Mouse (Mus musculus): ENCODE results near the gene Mr1.
"Not testable (repeated sequence)": the region's sequence is repeated elsewhere in the genome, so short reads cannot be mapped to it uniquely, and the experiment has no call there.

Mr1 gene

GRCm38 (mm10) chr1:155146572-155146980, at the start of gene Mr1:
Mr1 (minus strand) TSS chr1:155146814.
- DNase-seq = peak; percentile 42 to 64

DNA sequence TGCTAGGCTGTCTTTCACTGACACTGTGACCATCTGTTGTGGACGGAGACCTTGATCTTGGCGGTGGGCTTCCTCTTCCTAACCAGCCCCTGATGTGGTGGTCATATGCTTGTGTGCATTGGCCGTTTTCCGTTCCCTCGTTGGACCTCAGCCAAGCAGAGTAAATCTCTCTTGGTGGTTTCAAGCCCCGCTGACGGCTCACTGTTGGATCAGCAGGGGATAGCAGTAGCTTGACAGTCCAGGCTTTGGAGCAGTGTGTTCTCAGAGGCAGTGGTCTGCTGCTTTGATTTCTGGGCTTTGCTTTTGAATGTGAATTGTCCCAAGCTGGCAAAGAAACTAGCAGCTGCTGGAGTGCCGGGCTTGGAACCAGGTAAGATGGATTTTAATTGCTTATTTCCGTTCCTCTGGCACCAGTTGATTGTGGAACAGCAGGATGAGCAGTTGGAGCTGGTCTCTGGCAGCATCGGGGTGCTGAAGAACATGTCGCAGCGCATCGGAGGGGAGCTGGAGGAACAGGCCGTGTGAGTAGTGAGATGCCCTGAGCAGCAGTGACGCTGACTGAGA, 46.3 kb upstream of the Mr1 start:
- DNase-seq = no peak

GRCm38 (mm10) chr1:155191671-155192070, 45.1 kb upstream of the Mr1 start:
- DNase-seq = no peak

DNA sequence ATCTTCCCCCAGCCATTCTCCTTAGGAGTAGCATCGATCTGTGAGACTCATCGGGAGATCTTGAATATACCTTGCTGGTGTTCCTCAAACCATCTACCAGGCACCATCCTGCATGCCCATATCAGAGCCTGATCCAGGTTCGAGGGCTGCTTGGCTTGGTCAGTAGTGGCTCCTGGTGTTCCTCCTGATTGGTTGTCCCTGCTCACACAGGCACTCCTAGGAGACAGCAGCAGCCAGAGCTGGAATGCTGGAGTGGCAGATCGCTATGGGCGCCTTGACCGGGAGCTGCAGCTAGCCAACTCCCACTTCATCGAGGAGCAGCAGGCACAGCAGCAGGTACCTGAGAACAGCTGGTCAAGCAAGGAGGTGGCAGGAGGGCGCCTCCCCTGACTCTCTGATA, 44.6 kb upstream of the Mr1 start:
- no peak for DNase-seq

- no peak for DNase-seq
These were observed 42.0 kb upstream of the Mr1 start for GRCm38 (mm10) chr1:155188656-155189055.

DNA sequence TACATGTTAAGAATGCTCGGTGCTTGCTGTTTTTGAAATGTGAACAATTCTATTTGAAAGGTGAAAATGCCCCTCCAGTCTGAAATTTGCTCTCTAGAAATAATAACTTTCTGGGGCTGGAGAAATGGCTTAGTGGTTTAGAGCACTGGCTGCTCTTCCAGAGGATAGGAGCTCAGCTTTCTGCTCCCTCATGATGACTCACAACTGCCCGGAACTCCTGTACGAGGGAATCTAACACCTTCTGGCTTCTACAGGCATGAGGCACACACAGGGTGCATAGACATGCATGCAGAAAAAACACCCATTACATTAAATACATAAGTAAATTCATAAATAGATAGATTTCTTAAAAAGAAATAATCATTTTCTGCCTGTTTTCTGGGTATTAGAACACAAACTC, 37.6 kb upstream of the Mr1 start:
- no peak for DNase-seq

DNA sequence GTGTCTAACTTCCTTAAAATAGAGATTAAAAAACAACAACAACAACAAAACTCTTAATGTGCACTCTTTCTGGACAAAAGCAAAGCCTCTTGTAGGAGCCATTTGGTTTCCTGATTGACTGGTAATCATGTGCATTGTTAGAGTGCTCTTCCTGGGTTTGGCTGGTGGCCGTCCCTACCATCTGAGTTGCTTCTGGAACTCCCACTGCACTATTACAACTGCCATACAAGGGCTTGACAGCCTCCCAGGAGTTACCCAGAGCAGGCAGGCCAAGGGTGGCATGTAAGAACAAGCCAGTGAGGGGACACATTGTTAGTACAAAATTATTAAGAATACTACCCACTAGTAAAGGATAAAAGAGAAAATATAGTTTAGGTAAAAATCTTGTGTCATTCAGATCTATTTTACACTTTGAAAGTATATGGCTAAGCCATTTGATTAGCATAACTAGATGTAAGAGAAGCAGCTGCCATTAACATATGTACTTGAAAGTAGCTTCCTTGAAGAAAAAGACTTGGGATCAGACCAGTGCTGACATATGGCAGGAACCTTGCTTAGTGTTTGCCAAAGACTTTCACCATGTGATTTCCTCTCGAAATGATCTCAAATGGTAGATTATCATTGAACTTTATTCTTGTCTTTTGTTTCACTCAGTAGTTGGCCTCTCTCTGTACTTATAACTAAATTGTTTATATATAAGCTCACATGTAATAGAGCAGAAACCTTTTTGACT, 31.7 kb upstream of the Mr1 start:
- DNase-seq = no peak

GRCm38 (mm10) chr1:155174424-155174823, 27.8 kb upstream of the Mr1 start:
- peak in 1 of 2 experiments; percentile 38 for DNase-seq

DNA sequence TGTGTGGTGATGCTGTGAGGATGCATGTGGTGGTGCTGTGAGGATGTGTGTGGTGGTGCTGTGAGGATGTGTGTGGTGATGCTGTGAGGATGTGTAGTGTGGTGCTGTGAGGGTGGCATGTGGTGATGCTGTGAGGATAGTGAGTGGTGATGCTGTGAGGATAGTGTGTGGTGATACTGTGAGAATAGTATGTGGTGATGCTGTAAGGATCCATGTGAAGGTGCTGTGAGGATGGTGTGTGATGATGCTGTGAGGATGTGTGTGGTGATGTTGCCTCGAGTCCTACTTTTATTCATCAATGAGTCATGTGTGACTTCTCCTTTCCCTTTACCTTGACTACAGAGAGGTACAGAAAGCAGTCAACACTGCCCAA, 27.0 kb upstream of the Mr1 start:
- not testable (repeated sequence) for DNase-seq

- no peak for DNase-seq
These were observed 26.5 kb upstream of the Mr1 start for GRCm38 (mm10) chr1:155172895-155173643.

- DNase-seq = no peak
These were observed 23.3 kb upstream of the Mr1 start for GRCm38 (mm10) chr1:155169935-155170334.

GRCm38 (mm10) chr1:155167453-155167852, 20.8 kb upstream of the Mr1 start:
- DNase-seq = no peak

DNA sequence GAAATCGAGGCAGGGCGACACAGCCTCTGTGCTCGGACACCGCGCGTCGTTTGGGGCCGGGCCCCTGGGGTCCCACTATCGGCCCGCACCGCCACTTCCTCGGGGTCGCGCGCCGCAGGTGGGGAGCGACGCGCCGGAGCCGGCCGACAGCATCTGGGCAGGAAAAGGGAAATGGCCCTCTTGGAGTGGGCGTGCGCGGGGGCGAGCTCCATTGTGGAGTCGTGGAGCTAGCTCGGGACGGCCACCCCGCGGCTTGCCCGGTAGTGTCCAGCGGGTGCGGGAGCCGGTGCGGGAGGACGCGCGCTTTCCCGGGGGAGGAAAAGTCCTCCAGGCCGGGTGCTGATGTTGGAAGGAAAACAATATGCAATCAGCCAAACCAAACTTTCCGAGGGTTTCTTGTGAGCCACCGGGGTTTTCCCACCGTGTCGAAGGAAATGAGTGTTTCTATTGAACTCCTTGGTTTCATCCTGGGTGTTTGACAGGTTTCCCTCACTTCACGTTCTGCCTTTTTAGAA, 12.4 kb upstream of the Mr1 start:
- DNase-seq = peak; percentile 65 to 77

DNA sequence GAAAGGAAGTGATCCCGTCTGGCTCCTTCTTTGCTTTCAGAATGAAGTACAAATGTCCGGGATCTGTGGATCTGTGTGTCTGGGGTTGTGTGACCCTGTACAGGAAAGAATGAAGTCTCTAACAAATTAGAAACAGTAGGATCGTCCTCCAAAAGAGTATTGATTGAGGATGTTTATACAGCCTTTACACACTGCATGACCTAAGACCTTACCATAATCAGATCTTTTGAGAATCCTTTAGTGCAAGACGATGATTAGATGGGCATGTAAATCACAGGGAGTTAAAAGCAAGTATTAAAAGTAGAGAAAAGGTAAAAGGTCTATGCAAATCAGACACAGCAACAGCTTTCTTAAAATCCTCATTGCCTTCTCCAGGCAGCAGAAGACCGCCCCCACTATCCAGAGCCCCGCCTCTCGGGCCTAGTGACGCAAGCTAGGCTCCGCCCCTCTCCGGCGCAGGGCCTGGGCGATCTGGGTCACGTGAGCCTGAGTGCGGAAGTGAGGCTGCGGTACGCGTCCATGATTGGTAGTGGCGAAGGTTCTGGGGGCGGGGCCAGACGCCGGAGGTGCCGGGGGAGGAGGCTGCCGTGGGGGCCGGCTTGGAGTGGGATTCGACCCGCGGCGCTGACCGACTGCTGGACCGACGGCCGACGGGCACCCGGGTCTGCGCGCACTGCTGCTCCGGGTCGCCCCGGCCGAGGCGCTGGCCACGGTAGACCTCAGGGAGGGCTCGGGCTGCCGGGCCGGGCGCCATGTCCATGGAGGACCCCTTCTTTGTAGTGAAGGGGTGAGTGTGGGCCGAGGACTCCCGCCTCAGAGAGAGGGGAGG, 11.7 kb upstream of the Mr1 start, which contains the start of gene Stx6:
Stx6 (plus strand) TSS at position 575 of the 829 bp plus-strand sequence.
- DNase-seq = peak; percentile 99

DNA sequence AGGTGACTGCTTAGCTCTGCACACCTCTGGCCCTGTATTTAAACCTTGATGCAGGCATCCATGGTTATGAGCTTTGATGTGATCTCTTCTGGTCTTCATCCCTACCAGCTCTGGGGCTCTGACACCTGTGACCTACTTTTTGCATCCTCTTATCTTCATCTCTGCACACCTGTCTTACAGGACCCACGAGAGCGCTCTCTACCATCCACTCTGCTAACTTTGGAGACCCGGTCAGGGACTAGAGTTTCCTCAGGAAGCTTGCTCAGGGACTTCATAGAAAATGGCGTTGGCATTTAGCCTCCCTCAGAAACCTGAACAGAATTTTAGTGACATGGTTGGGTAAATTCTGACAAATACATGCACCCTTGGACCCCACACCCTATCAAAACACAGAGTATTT, 7.3 kb upstream of the Mr1 start:
- DNase-seq = peak; percentile 60 to 79

GRCm38 (mm10) chr1:155150821-155151220, 4.2 kb upstream of the Mr1 start:
- DNase-seq = no peak

DNA sequence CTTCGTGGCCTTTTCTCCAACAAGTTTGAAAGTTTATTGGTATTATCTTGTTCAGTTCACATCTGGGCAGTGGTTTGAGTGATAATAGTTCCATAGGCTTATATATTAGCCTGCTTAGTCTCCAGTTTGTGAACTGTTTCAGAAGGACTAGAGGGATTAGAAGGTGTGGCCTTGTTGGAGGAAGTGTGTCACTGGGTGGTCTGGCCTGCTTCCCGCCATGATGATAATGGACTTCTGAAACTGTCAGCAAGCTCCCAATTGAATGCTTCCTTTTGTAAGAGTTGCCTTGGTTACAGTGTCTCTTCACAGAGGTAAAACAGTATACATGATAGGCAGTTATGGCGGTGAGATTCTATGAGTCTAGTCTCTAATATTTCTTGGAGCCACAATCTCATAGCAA, 2.8 kb upstream of the Mr1 start:
- DNase-seq = no peak

- no peak for DNase-seq
These were observed 614 bp upstream of the Mr1 start for GRCm38 (mm10) chr1:155147228-155147627.

- DNase-seq = peak; percentile 44 to 50
These were observed 994 bp downstream of the Mr1 start for GRCm38 (mm10) chr1:155145620-155146019.

GRCm38 (mm10) chr1:155140076-155140475, 6.5 kb downstream of the Mr1 start:
- peak; percentile 64 to 66 for DNase-seq

DNA sequence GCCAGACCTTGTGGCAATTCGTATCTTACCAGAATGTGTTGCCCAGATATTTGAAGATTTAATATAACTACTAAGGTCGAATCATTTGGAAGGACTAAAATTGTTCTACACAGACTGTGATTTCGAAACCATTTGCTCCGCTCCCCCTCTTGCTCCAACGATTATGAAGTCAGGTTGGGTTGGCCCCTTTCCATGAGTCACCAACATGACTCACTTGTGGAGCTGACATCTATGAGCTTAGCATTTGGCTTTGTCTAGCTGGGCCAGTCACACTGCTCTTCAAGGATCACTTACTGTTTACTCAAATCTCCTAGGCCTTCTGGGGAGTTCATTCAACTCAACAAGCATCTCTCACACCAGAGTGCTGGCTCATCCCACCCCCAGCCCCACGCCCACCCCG, 7.8 kb downstream of the Mr1 start:
- DNase-seq = no peak

DNA sequence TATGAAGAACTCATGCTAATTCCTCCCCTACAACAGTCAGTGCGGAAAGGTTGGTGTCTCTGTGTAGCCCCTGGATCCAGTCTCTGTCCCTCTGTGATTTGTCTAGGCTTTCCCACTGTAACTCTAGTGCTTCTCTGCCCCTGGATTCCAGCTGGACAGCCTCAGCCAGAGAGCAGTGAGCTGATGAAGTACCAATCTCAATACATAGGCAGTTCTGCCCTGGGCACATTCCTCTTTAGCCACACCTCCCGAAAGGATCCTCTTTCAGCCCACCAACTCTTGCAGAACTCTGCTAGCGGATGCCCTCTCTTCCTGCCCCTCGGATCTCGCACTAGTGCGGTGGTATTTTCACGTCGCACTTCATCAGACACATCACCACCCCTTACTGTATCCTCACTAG, 11.7 kb downstream of the Mr1 start:
- DNase-seq = no peak

DNA sequence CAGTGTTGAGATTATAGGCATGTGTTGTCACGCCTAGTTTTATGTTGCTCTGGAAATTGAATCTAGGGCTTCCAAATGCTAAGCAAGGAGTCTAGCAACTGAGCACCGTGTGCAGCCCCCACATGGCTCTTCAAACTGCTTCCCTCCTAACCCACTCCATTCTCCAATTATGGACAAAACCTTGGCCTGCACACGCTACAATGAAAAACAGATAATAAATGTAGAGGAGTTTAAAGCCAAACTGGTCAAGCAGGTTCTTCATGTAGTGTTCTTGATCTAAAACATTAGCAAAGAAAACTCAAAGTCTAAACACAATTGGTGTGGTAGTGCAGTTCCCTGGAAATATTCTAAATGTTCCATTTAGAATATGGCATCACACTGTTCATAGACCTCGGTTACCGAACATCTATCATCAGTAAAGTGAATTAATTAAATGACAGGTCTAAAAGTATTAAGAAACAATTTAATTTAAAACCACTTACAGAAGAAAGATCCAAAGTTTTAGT, 19.1 kb downstream of the Mr1 start:
- DNase-seq = no peak
